Mouse (Mus musculus): ENCODE results near the gene Usp5.
A peak's percentile ranks its signal among the peaks of the same experiment; 100 is the strongest.

The Usp5 gene

DNA sequence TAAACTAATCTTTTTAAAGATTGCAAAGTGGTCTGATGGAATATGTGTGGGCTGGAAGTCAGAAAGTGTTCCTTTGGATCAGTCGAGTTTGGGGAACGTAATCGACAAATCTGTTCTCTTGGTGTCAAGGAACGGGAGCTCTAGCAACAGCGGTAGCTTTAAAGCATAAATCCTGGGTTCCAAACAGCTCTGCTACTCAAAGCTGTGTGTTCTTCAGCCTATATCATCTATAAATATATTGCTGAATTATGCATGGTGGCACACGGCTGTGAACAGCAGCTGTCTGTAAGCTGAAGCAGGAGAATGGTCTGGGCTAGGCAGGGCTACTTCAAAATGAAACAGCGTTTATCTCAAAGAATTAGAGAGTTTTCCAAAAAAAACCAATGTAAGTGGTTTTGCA, 48.4 kb downstream of the Usp5 start:
- DNase-seq: no peak

GRCm38 (mm10) chr6:124779984-124780416, 49.3 kb downstream of the Usp5 start:
- no peak for DNase-seq

DNA sequence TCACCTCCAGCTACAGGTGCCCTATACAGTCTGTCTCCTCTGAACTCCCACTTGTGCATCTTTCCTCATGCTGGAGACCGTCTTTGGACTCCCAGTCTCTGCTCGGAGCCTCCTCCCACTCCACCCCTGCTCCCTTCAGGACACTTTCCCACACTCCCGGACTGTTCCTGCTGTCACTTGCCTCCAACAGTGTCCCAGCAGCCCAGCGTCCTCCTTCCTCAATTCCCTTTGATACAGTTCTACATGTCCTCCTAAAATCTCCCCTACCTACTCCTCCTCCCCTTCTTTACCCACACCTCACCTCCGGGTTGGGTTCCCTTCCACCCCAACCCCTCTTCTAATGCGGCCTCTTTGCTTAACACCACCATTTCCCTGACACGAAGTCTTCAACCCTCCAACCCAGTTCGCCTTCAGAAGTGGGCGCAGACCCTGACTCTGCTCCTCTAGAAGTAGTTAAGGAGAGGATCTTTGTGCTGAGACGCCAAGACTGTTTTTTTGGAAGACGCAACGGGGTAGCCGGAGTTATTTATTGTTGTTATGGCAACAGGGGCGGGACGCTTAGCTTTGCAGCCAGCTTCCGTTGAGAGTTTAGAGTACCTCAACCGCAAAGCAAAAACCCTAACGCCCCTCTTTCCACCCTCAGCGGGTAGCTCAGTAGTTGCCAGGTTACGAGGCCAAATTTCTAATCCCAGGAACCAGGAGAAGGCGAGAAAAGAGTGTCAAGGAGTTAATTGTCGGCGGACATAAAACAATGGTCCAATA, 49.9 kb downstream of the Usp5 start, which contains the start of gene Lrrc23:
Lrrc23 (minus strand) TSS at position 506 of the 762 bp plus-strand sequence.
- DNase-seq: no peak

- no peak for DNase-seq
Observed at GRCm38 (mm10) chr6:124770511-124770910, 58.8 kb downstream of the Usp5 start.

DNA sequence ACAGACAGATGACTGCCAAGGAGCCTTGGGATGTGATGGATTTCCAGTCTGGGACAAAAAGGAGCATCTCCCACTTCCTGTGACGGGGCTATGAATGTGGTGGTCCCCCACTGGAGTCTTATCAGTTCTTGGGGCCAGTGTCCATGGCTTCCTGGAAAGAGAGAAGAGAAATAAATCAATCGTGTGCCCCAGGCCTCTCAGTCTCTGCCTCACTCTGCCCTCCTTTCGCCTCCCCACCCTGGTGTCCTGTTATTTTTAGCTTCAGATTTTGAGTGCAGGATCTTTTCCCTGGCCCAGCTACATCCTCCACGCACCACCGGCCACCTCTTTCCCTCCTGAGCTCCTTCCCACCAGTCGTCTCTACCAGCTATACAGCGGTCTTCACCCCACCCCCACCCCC, 59.3 kb downstream of the Usp5 start:
- no peak for DNase-seq

DNA sequence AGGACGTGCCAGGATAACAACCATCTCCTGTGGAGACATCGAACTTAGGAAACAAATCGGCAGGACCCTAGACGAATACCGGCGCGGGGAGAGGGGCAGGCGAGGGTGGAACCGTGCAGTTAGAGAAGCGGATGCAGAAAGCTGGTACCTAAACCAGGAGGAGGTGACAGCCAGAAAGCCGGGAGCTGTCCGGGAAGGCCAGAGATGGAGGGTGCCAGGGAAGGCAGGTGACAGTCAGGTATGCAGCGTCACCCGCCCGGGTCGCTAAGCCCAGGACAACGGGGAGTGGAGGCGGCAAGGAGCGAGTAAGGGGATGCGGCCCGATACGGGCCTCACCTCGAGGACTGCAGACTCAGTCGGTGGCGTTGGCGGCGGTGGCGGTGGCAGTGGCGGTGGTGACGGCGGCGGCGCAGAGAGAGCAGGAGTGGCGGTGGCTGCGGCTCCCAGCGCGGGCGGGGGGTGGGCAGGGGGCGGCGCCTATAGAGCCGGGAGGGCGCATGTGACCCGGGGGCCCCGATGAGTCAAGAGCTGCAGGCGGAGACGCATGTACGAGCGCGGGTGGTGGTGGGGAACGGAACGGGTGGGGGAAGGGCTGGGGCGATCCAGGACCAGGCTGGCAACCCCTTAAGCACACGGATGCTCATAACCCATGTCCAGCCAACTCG, 60.1 kb downstream of the Usp5 start, which contains the start of gene Eno2:
Eno2 (minus strand) TSS at position 573 of the 665 bp plus-strand sequence.
- DNase-seq: peak; percentile 85

DNA sequence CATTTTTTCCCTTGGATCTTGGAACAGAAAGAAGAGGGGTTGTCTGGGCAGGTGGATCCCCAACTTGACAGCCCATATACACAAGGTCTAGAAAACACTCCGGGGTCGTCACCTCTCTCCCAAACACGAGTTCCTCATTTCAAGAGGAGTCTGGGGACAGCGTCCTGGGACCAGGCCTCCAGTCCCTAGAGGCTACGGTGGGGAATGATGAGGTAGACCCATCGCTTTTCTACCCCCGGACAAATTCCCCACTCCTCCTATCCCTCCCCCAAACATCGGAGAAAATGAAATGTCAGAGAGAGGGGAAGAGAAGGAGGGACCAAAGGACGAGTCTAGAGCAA, 60.6 kb downstream of the Usp5 start:
- DNase-seq: no peak

DNA sequence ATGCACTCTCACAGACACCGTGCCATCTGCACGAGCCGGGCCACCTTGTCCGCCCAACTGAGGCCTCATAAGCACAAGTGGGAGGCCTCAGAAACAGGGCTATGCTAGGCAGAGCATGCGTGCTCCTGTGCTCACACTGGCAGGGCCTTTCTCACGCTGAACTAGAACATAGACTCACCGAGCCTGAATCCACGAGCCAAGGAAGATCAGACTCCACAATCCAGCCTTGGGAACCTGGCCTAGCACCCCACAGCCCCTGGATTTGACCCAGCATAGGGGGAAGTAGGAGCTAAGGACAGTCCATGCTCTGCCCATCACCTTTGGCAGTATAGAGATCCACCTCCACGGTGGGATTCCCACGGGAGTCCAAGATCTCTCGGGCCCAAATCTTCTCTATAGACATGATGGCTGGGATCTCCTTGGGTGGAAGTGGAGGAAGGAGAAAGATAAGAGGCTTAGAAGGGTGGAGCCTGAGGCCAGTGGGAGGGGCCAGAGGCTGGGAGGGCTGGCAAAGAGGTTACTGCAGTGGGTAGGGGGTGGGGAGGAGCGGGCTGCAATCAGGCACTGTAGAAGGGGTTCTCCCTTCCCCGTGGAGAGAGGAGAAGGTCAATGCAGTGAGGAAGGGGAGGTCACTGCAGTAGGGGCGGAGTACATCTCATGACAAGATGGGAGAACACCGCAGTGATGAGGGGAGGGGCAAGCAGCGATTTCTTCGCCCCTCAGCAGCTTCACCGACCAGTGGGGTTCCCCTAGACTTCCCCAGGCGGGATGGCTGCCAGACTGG, 61.2 kb downstream of the Usp5 start:
- peak; percentile 51 for DNase-seq

- DNase-seq: no peak
Observed at GRCm38 (mm10) chr6:124767536-124767919, 61.8 kb downstream of the Usp5 start.

DNA sequence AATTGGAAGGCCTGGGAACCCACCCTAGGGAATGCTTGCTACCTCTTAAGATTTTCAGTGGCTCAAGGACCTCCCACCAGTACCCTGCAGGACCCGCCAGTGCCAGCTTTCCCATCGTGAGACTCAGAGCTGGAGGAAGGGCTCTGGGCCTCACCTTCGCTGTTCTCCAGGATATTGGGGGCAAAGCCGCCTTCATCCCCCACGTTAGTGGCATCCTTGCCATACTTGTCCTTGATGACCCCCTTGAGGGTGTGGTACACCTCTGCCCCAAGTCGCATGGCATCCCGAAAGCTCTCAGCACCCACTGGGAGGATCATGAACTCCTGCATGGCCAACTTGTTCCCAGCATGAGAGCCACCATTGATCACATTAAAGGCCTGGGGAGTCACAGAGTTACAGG, 63.3 kb downstream of the Usp5 start:
- no peak for DNase-seq
